Mouse (Mus musculus): ENCODE measurements around the gene Dkkl1. TPM values are rescaled to one million over a fixed set of nuclear protein-coding genes. Genes with fewer than 3 reads are reported as not detected.
A peak's percentile ranks its signal among the peaks of the same experiment; 100 is the strongest.
"Not testable (repeated sequence)": the region's sequence is repeated elsewhere in the genome, so short reads cannot be mapped to it uniquely, and the experiment has no call there.

The Dkkl1 gene
- polyA plus RNA-seq, 1 experiment from 2014 or later, result 1.0 TPM

GRCm38 (mm10) chr7:45183672-45184071 is 28.3 kb downstream of the Dkkl1 start:
- Histone ChIP-seq H3K4me2 (replicated peaks) (no peak overlapping the region), H3K4me3 (replicated peaks) (no peak overlapping the region), H3K4me1 (replicated peaks) (peaks cover 10% of the 10 kb centered on the region), H3K27ac (no peak overlapping the region), H3K36me3 (no peaks in the 10 kb centered on the region), H3K9ac (no peak overlapping the region), H3K27me3 (replicated peaks) (peaks cover 89% of the 10 kb centered on the region), H3K9me3 (no peaks in the 10 kb centered on the region)
- 65% methylated on average over 7 of the region's 7 CpGs for WGBS
- no peak for ATAC-seq

- Histone ChIP-seq H3K27me3 (replicated peaks) (peaks cover 92% of the 10 kb centered on the region), H3K9me3 (no peaks in the 10 kb centered on the region), H3K4me2 (replicated peaks) (peak overlapping the region; percentile 72), H3K36me3 (no peaks in the 10 kb centered on the region), H3K9ac (peak overlapping the region; percentile 36), H3K4me1 (replicated peaks) (peaks cover 10% of the 10 kb centered on the region), H3K4me3 (replicated peaks) (peak overlapping the region; percentile 30), H3K27ac (no peak overlapping the region)
- peak; percentile 14; the same call in 1 of the 2 replicates for ATAC-seq
- WGBS, result 15% methylated on average over 11 of the region's 11 CpGs
Observed at GRCm38 (mm10) chr7:45182606-45183005, 29.3 kb downstream of the Dkkl1 start.

GRCm38 (mm10) chr7:45182199-45182601 is 29.7 kb downstream of the Dkkl1 start:
- peak; percentile 97 for ATAC-seq
- H3K9ac ChIP-seq, result peak overlapping the region; percentile 36
- peaks cover 10% of the 10 kb centered on the region for H3K4me1 ChIP-seq (replicated peaks)
- H3K9me3 ChIP-seq, result no peaks in the 10 kb centered on the region
- H3K4me2 ChIP-seq (replicated peaks), result peak overlapping the region; percentile 72
- H3K27ac ChIP-seq, result no peak overlapping the region
- H3K27me3 ChIP-seq (replicated peaks), result peaks cover 96% of the 10 kb centered on the region
- no peaks in the 10 kb centered on the region for H3K36me3 ChIP-seq
- WGBS, result under 1% methylated on average over 34 of the region's 34 CpGs
- H3K4me3 ChIP-seq (replicated peaks), result peak overlapping the region; percentile 30

DNA sequence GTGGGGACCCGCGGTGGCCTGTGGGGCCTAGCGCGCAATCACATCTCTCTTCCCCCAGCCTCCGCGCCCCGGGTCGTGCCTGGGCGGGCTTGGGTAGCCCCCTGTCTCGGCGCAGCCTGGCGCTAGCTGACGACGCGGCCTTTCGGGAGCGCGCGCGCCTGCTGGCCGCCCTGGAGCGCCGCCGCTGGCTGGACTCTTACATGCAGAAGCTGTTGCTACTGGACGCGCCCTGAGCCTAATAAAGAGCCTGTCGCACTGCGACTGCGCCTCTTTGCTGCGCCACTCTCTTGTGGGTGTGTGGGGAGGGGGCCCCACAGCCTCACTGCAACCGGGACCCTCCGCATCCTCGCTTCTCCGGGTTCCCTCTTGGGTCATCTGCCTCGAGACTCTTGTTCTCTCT is 30.4 kb downstream of the Dkkl1 start:
- ATAC-seq, result peak; percentile 16
- WGBS, result 4% methylated on average over 35 of the region's 35 CpGs

DNA sequence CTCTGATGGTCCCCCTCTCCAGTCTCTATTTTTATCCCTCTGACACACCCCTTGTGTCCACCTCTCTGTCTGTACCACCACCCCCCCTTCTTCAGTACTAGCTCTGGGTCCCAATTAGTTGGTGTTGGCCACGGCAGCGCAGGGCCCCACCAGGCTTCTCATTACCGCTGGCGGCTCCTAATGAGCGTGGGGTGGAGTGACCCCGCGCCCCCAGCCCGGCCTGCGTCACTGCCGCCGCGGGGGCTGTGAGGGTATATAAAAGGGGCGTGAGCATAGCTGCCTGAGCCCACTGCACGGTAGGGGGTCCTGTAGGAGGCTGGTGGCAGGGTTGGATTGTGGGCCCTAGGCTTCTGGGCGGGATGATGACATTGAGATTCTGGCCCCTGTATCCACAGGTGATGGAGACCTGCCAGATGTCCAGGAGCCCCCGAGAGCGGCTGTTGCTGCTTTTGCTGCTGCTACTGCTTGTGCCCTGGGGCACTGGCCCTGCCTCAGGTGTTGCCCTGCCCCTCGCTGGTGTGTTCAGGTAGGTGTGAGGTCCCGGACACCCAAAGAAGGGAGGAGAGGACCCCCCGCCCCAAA is 31.0 kb downstream of the Dkkl1 start, which contains the start of gene Pth2:
TSS of gene Pth2 (plus strand) at position 100 of the 582 bp plus-strand sequence.
- Histone ChIP-seq H3K27ac (no peak within 1 kb of the TSS), H3K9ac (no peak within 1 kb of the TSS), H3K4me3 (replicated peaks) (peak within 1 kb of the TSS; percentile 12; the same call in 1 of the 2 replicates), H3K9me3 (no peaks in the 10 kb centered on the region), H3K27me3 (replicated peaks) (peaks cover 96% of the 10 kb centered on the region), H3K4me2 (replicated peaks) (peak within 1 kb of the TSS; percentile 72), H3K4me1 (replicated peaks) (peaks cover 15% of the 10 kb centered on the region), H3K36me3 (no peaks in the 10 kb centered on the region)
- no peak for ATAC-seq
- 23% methylated on average over 20 of the region's 20 CpGs for WGBS

More for the DNA sequence above, 30.4 kb downstream of the Dkkl1 start:
- Histone ChIP-seq H3K9ac (no peak overlapping the region), H3K4me2 (replicated peaks) (peak overlapping the region; percentile 72), H3K27ac (no peak overlapping the region), H3K27me3 (replicated peaks) (peaks cover 96% of the 10 kb centered on the region), H3K4me3 (replicated peaks) (peak overlapping the region; percentile 12; the same call in 1 of the 2 replicates), H3K4me1 (replicated peaks) (peaks cover 10% of the 10 kb centered on the region), H3K36me3 (no peaks in the 10 kb centered on the region), H3K9me3 (no peaks in the 10 kb centered on the region)

DNA sequence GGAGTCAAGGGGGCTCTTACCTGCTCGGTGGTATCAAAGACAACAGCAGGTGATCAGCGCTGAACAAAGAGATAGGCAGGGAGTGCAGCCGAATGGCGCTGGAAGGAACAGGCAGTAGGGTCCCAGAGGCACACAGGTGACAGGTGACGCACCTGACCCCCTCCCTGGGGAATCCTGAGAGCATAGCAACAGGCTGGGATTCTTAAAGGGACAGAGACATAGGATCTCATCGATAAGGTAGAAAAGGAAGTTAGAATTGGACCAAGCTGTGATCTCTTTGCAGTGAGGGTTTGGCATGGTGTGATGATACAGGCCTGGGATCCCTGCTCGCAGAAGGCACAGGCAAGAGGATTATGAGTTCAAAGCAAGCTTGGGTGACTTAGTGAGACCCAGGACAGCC is 32.5 kb downstream of the Dkkl1 start, which contains the start of gene Gfy:
TSS of gene Gfy (minus strand) at position 101 of the 400 bp plus-strand sequence.
- no peak for ATAC-seq
- Histone ChIP-seq H3K27ac (no peak within 1 kb of the TSS), H3K4me1 (replicated peaks) (peaks cover 20% of the 10 kb centered on the region), H3K36me3 (no peaks in the 10 kb centered on the region), H3K9me3 (no peaks in the 10 kb centered on the region), H3K4me2 (replicated peaks) (no peak within 1 kb of the TSS), H3K4me3 (replicated peaks) (no peak within 1 kb of the TSS), H3K27me3 (replicated peaks) (peaks cover 99% of the 10 kb centered on the region), H3K9ac (no peak within 1 kb of the TSS)
- WGBS, result 26% methylated on average over 7 of the region's 7 CpGs

DNA sequence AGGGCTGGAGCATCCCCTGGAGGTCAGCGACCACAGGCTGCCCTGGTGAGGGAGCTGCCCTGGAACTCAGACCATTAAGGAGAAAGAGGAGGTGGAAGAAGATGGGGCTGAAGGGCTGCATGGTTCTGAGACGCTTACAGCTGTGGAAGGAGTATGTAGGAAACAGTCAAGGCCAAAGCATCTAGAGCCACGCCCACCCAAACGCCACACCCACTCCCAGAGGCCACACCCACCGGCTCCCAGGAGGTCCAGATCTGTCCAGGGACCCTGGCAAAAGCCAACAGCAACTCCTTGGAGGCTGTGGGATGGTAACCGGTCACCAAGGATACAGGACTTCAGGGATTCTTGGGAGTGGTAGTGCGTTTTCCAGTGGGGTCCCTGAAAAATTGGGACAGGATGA is 33.4 kb downstream of the Dkkl1 start:
- H3K9ac ChIP-seq, result no peak overlapping the region
- no peak overlapping the region for H3K27ac ChIP-seq
- H3K4me2 ChIP-seq (replicated peaks), result no peak overlapping the region
- ATAC-seq, result no peak
- no peaks in the 10 kb centered on the region for H3K36me3 ChIP-seq
- H3K4me3 ChIP-seq (replicated peaks), result no peak overlapping the region
- H3K4me1 ChIP-seq (replicated peaks), result peaks cover 20% of the 10 kb centered on the region
- no peaks in the 10 kb centered on the region for H3K9me3 ChIP-seq
- H3K27me3 ChIP-seq (replicated peaks), result peaks cover 97% of the 10 kb centered on the region
- 21% methylated on average over 7 of the region's 7 CpGs for WGBS

DNA sequence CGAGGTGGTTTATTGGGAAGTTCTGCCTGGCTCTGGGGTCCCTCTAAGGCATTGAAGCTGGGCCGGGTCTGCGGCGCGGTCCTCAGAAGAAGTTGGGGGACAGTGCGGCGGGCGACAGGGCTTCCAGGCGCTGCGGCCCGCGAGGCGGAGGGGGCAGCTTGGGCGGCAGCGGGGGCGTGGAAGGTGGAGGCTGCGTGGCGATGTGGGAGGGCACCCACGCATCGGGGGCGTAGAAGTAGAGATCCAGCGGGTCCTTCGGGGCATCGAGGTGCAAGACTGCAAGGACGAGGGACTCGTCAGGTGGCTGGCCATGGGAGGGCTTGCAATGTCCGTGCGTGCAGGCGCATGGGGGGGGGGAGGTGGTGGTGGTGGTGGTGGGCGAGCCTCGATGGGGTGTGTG is 35.6 kb downstream of the Dkkl1 start:
- no peak for ATAC-seq
- 4% methylated on average over 31 of the region's 31 CpGs for WGBS
- Histone ChIP-seq H3K4me1 (replicated peaks) (peaks cover 11% of the 10 kb centered on the region), H3K36me3 (no peaks in the 10 kb centered on the region), H3K4me3 (replicated peaks) (peak overlapping the region; percentile 15; the same call in 1 of the 2 replicates), H3K4me2 (replicated peaks) (peak overlapping the region; percentile 42), H3K27me3 (replicated peaks) (peaks cover 95% of the 10 kb centered on the region), H3K9me3 (no peaks in the 10 kb centered on the region), H3K9ac (no peak overlapping the region), H3K27ac (no peak overlapping the region)

GRCm38 (mm10) chr7:45175929-45176328 is 36.0 kb downstream of the Dkkl1 start:
- Histone ChIP-seq H3K4me2 (replicated peaks) (peak overlapping the region; percentile 42), H3K9ac (no peak overlapping the region), H3K27ac (no peak overlapping the region), H3K4me1 (replicated peaks) (peaks cover 10% of the 10 kb centered on the region; the same call in 1 of the 2 replicates), H3K4me3 (replicated peaks) (peak overlapping the region; percentile 15; the same call in 1 of the 2 replicates), H3K9me3 (no peaks in the 10 kb centered on the region), H3K36me3 (no peaks in the 10 kb centered on the region), H3K27me3 (replicated peaks) (peaks cover 90% of the 10 kb centered on the region)
- WGBS, result 4% methylated on average over 23 of the region's 23 CpGs
- ATAC-seq, result no peak

- H3K27ac ChIP-seq, result no peak overlapping the region
- H3K27me3 ChIP-seq (replicated peaks), result peaks cover 89% of the 10 kb centered on the region
- no peaks in the 10 kb centered on the region for H3K36me3 ChIP-seq
- no peak overlapping the region for H3K9ac ChIP-seq
- peaks cover 10% of the 10 kb centered on the region; the same call in 1 of the 2 replicates for H3K4me1 ChIP-seq (replicated peaks)
- 5% methylated on average over 13 of the region's 13 CpGs for WGBS
- ATAC-seq, result no peak
- no peak overlapping the region for H3K4me3 ChIP-seq (replicated peaks)
- H3K9me3 ChIP-seq, result no peaks in the 10 kb centered on the region
- no peak overlapping the region for H3K4me2 ChIP-seq (replicated peaks)
Observed at GRCm38 (mm10) chr7:45175398-45175797, 36.5 kb downstream of the Dkkl1 start.

GRCm38 (mm10) chr7:45174567-45175280 is 37.2 kb downstream of the Dkkl1 start:
- WGBS, result 5% methylated on average over 29 of the region's 29 CpGs
- Histone ChIP-seq H3K4me3 (replicated peaks) (peak overlapping the region; percentile 13; the same call in 1 of the 2 replicates), H3K36me3 (no peaks in the 10 kb centered on the region), H3K27me3 (replicated peaks) (peaks cover 85% of the 10 kb centered on the region), H3K9ac (no peak overlapping the region), H3K9me3 (0 out of 2 replicates have a peak, but pooled peaks cover under 1% of the 10 kb centered on the region), H3K4me1 (replicated peaks) (peaks cover 10% of the 10 kb centered on the region; the same call in 1 of the 2 replicates), H3K4me2 (replicated peaks) (peak overlapping the region; percentile 39), H3K27ac (no peak overlapping the region)
- no peak for ATAC-seq

DNA sequence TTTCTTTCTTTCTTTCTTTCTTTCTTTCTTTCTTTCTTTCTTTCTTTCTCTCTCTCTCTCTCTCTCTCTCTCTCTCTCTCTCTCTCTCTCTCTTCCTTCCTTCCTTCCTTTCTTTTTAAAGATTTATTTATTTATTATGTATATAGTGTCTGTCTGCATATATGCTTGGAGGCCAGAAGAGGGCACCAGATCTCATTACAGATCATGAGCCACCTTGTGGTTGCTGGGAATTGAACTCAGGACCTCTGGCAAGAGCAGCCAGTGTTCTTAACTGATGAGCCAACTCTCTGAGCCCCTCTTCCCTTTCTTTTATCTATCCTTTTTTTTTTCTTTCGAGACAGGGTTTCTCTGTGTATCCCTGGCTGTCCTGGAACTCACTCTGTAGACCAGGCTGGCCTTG is 38.2 kb downstream of the Dkkl1 start:
- H3K4me2 ChIP-seq (replicated peaks); H3K9me3 ChIP-seq; ATAC-seq; H3K9ac ChIP-seq; H3K36me3 ChIP-seq; H3K27ac ChIP-seq; H3K4me3 ChIP-seq (replicated peaks); H3K4me1 ChIP-seq (replicated peaks): not testable (repeated sequence)
- peaks cover 85% of the 10 kb centered on the region for H3K27me3 ChIP-seq (replicated peaks)
- 61% methylated on average over 1 of the region's 1 CpGs for WGBS
